Mouse (Mus musculus): ENCODE results near the gene Slc25a47.

DNA sequence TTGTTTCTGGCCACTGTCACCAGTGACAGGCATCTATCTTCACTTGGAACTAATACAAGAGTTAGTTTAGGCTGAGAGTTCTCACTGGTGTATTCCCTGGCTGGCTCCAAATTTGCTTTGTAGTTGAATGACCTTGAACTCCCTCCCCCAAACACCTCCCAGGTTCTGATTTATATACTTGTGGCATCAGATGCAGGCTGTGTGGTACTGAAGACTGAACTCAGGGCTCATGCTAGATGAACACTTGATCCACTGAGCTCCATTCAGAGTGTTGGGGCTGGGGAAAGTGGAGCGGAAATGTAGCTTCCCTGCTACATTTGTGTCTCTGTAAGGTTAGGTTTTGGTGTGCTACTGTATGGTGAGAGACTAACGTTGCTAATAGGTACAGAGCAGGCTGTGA lies 31.5 kb upstream of the Slc25a47 start:
- no peak for TF ChIP-seq POLR2A (IDR thresholded peaks at IDR 0.05; ENCODE audit: insufficient read depth, low read depth, low read length)
- no peak for TF ChIP-seq CTCF (IDR thresholded peaks at IDR 0.05)
- TF ChIP-seq EP300 (IDR thresholded peaks at IDR 0.05; ENCODE audit: insufficient read depth, low read depth, low read length): no peak

Measured in heart, adult 2 months (tissue).